Mouse (Mus musculus) mouse trophoblast stem cell (cell line): Measurements from ENCODE around the gene Fsd1.

ENCODE experiments used
- in situ Hi-C, 2 experiments: fragments of 300-500 bp; cut with MseI, MboI; formaldehyde crosslinking; loops; 2 replicates in 1 of 2; 3 replicates in 1 of 2; pipeline ENCODE4 v1.15.1; 2025

Gene Fsd1

GRCm38 (mm10) chr17:56008356-56009087 lies 22.2 kb downstream of the Fsd1 start:
- in situ Hi-C loops = no loop called here

DNA sequence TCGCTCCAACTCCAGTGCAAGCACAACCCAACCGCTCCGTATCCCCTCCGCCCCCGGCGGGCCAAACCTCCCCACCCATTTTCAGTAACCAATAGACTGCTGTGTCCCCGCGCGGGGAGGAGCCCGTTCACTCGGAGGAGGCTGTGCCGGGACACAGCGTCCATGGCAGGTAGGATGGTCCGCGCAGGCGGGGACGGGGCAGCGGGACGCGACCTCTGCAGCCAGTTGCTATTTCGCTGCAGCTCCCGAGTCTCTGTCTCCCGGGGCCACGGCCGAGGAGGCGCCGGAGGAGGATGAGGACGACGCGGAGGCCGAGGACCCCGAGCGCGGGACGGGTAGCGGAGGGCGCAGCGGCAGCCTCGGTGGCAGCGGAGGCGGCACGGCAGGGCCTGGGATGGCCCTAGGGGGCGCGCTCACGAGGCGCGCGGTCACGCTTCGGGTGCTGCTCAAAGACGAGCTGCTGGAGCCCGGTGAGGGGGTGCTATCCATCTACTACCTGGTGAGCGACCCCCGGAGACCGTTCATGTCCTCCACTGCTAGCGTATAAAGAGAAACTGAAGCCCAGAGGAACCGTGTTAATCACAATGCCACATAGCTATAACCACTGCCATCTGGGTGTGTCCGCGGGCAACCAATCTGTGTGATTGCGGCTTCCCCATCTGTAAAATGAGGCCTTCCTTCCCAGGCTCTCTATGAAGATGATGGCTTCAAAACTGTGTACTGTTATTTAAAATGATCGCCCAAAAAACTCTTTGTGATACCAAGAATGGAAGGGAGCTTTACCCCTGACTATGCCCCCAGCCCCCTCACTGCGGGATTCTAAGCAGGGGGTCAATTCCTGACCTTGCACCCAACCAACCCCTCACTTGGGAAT lies 23.0 kb downstream of the Fsd1 start:
- in situ Hi-C loops = no loop called here

GRCm38 (mm10) chr17:56009962-56010240 lies 23.6 kb downstream of the Fsd1 start:
- in situ Hi-C loops = loop anchor here in 1 of 2 experiments (10.0 kb wide), 1 partner anchor 45 kb away; no protein-coding TSS in a partner anchor

GRCm38 (mm10) chr17:56010255-56010654 lies 23.9 kb downstream of the Fsd1 start:
- in situ Hi-C loops = loop anchor here in 1 of 2 experiments (10.0 kb wide), 1 partner anchor 45 kb away; no protein-coding TSS in a partner anchor

- in situ Hi-C loops = loop anchor here in 1 of 2 experiments (10.0 kb wide), 1 partner anchor 46 kb away; no protein-coding TSS in a partner anchor
Observed at GRCm38 (mm10) chr17:56010681-56011080, 24.4 kb downstream of the Fsd1 start.

DNA sequence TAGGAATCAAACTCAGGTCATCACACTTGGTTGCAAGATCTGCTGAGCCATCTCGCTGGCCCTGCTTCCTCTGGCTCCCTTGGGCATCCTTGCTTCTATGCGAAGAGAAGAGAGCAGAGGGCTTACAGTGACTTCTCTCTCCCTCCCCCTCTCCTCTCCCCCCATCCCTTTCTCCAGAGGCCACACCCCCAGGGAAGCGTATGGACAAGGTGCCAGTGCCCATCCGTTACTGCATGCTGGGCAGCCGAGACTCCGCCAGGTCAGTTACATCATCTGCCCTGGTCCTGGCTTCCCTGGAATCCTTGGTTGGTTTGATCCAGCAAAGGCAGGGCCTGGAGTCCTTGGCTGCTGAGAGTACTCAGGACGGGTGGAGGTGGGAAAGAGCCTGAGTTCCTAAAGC lies 25.1 kb downstream of the Fsd1 start:
- in situ Hi-C loops = loop anchor here in 1 of 2 experiments (10.0 kb wide), 1 partner anchor 47 kb away; no protein-coding TSS in a partner anchor

DNA sequence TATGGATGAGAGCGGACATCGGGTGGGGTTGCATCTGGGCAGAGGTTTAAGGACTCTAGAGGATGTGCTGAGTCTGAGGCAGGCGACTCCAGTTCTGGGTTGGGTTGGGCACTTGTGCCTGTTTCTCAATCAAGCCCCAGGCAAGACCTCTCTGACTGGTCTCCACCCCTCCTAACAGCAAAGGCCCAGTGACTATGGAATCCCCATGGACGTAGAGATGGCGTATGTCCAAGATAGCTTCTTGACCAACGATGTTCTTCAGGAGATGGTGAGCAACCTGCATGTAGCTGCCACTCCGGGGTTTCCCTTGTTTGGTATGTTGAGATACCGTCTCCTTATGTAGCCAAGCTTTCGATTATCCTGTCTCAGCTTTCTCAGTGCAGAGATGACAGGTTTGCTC lies 29.0 kb downstream of the Fsd1 start:
- in situ Hi-C loops = loop anchor here (5.0 to 10.0 kb wide), 2 partner anchors 43 to 50 kb away; partner anchors contain the start of gene Shd (in 1 of the 2)

GRCm38 (mm10) chr17:56016382-56016781 lies 30.1 kb downstream of the Fsd1 start:
- in situ Hi-C loops = loop anchor here (5.0 to 10.0 kb wide), 2 partner anchors 44 to 52 kb away; partner anchors contain the start of gene Shd (in 1 of the 2)

- in situ Hi-C loops = loop anchor here (5.0 to 10.0 kb wide), 2 partner anchors 45 to 52 kb away; partner anchors contain the start of gene Shd (in 1 of the 2)
Observed at GRCm38 (mm10) chr17:56016793-56017785, 30.8 kb downstream of the Fsd1 start.

DNA sequence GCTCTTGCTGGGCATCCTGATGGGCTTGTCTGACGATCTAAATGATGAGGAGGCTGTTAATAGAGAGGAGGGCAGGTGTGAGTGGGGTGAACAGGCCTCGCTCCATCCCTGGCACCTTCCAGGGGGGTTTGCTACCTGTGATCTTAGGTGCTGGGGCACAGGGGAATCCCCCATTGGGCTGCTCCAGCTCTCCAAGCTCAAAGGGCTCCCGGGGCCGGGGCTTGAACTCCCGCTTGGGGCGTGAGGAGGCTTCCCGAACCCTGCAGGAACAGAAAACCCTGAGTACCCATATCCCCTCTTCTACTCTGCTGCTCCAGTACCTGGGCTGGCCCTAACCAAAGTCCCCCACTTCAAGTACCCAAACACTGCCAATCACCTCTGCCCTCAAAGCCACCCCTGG lies 31.5 kb downstream of the Fsd1 start:
- in situ Hi-C loops = loop anchor here (5.0 to 10.0 kb wide), 2 partner anchors 46 to 53 kb away; partner anchors contain the start of gene Shd (in 1 of the 2)

DNA sequence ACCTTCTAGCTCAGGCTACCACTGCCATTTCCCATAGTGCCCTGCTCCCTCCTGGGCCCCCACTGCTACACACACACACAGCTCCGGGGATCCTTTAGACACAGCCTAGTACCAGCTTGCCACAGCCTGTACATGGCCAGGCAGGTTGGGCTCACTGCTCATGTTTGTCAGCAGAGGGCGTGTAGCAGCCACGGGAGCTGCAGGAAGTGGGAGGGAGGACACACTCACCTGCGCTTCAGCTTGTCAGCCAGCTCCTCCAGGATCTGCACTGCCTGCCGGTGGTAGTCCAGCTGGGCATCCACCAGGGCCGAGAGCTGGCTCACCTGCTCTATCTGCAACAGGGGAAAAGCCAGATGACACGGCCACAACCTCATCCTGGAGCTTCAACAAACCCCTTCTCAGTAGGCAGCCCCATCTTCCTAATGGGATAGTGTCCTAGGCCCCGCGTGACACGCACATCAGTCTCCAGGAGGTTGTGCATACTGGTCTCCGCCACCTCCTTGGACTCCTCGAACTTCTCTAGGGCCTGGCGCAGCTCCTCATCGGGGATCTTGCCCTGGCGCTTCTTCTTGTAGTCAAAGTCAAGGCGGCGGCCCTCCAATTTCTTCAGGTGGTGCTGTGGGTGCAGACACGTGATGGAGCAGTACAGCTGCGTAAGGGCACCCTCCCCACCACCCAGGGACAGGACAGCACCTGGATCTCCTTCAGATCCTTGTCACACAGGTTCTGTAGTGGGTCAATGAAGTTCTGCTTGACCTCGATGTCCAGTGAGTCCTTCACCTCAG lies 32.2 kb downstream of the Fsd1 start:
- in situ Hi-C loops = loop anchor here (5.0 to 10.0 kb wide), 2 partner anchors 46 to 54 kb away; partner anchors contain the start of gene Shd (in 1 of the 2)

GRCm38 (mm10) chr17:56020400-56021084 lies 34.2 kb downstream of the Fsd1 start:
- in situ Hi-C loops = no loop called here

GRCm38 (mm10) chr17:56021161-56021910 lies 35.0 kb downstream of the Fsd1 start:
- in situ Hi-C loops = no loop called here

GRCm38 (mm10) chr17:56022131-56022988 lies 36.1 kb downstream of the Fsd1 start:
- in situ Hi-C loops = no loop called here

DNA sequence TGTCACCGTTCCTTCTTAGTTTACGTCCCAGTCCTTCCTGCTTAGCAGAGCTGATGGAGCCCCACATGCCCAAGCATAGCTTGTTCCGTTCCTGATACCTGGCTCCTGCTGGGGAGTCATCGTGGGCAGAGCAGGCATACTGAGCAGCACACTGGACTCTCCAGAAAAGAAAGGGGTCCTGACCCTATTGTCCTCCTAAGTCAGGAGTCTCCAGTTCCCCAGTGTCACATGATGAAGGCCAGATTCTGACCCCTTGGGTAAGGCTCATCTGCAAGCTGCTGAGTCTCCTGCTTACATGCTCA lies 36.6 kb downstream of the Fsd1 start:
- in situ Hi-C loops = no loop called here

- in situ Hi-C loops = no loop called here
Observed at GRCm38 (mm10) chr17:56023386-56023785, 37.1 kb downstream of the Fsd1 start.

- in situ Hi-C loops = no loop called here
Observed at GRCm38 (mm10) chr17:56024476-56024875, 38.2 kb downstream of the Fsd1 start.

GRCm38 (mm10) chr17:56024931-56025330 lies 38.6 kb downstream of the Fsd1 start:
- in situ Hi-C loops = no loop called here
